Mouse (Mus musculus) embryonic facial prominence, embryonic 10.5 days (tissue): ENCODE results near the gene Nrf1. TPM values are rescaled to one million over a fixed set of nuclear protein-coding genes. Genes with fewer than 3 reads are reported as not detected.
A peak's percentile ranks its signal among the peaks of the same experiment; 100 is the strongest.

Experiments used
- DNase-seq: peaks from one replicate; pipeline ENCODE4 v3.0.0-alpha.2; 2017; ENCODE audit warnings: low spot score
- H3K27ac ChIP-seq: fragments of 300-500 bp; sonication (generic); replicated peaks from 2 replicates; pipeline ENCODE4 v1.5.1; 2016; ENCODE audit warnings: mild to moderate bottlenecking
- H3K27me3 ChIP-seq: fragments of 300-500 bp; sonication (generic); replicated peaks from 2 replicates; pipeline ENCODE4 v1.6.1; 2016; ENCODE audit warnings: low read depth, mild to moderate bottlenecking; ENCODE audit not compliant: poor library complexity, severe bottlenecking
- H3K36me3 ChIP-seq: fragments of 300-500 bp; sonication (generic); replicated peaks from 2 replicates; pipeline ENCODE4 v1.6.1; 2016; ENCODE audit warnings: mild to moderate bottlenecking, moderate library complexity
- H3K4me1 ChIP-seq: fragments of 300-500 bp; sonication (generic); 2 replicates; pipeline ENCODE4 v1.6.1; 2016
- H3K4me3 ChIP-seq: fragments of 300-500 bp; sonication (generic); 2 replicates; pipeline ENCODE4 v1.5.1; 2016; ENCODE audit warnings: mild to moderate bottlenecking, moderate library complexity
- H3K9me3 ChIP-seq: fragments of 300-500 bp; sonication (generic); 2 replicates; pipeline ENCODE4 v1.6.1; 2016; ENCODE audit warnings: mild to moderate bottlenecking
- WGBS: fragments of 180-500 bp; shearing (Covaris S2); methylation state at CpG from one replicate; pipeline ENCODE4 v1.1.7; 2016; 5-methylcytosine and 5-hydroxymethylcytosine counted together
- microRNA counts: library from miRNA; unstranded; fragments of <30 nt; microRNA quantifications from one replicate; lab custom pipeline; 2017
- microRNA-seq: library from miRNA; unstranded; fragments of <30 nt; microRNA quantifications from one replicate; pipeline ENCODE4, GENCODE M21; 2017
- polyA plus RNA-seq: library from polyadenylated mRNA; unstranded; fragments of >200 nt; fragmentation: Nextera tagmentation; extraction: Ambion mirVana; gene quantifications from 2 replicates; pipeline ENCODE4 v1.2.1, GENCODE M21; 2016

Gene Nrf1
- polyA plus RNA-seq, 1 experiment from 2014 or later: 92.1 TPM

DNA sequence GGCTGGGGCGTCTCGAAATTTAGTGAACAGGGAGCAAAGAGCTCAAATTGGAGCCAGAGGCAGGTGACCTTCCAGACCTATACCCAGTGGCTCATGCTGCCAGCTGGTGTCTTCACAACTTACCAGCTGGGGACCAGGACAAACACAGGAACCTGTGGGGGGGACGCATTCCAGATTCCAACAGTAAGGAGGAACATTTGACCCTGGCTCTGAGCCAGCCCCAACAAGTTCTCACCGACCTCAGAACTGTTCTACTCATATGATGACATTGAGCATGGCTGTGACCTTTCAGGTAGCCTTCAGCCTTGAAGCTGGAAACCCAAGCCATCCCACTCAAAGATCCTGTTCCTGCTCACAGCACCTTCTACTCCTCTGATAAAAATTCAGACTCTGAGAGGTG, 135.8 kb downstream of the Nrf1 start:
- H3K36me3 ChIP-seq: no peaks in the 10 kb centered on the region
- 83% methylated on average over 4 of the region's 4 CpGs for WGBS
- H3K9me3 ChIP-seq: peaks cover 3% of the 10 kb centered on the region; the same call in 1 of the 2 replicates

DNA sequence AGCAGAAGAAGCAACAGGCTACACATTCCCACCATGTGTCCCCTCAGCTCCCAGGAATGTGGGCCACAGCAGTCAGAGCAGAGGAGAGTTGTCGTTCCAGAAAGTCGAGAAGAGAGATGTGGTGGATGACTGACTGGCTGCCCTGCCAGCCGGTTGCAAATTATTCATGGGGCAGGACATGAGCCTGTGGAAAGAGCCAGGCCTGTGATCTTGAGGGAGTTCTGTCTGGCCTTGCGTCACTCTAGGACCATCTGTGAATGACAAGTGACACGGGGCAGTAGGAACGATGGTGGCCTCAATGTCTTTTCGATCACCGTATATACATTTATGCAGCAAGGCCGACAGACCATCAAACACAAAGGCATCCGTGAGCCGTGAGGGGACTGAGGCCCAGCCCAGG, 147.9 kb downstream of the Nrf1 start:
- Histone ChIP-seq H3K9me3 (no peaks in the 10 kb centered on the region), H3K4me1 (0 out of 2 replicates have a peak, but pooled peaks cover 3% of the 10 kb centered on the region), H3K27me3 (no peaks in the 10 kb centered on the region), H3K27ac (no peak overlapping the region), H3K36me3 (no peaks in the 10 kb centered on the region), H3K4me3 (no peak overlapping the region)
- DNase-seq: no peak
- WGBS: 83% methylated on average over 11 of the region's 11 CpGs

More for the DNA sequence above, 135.8 kb downstream of the Nrf1 start:
- H3K27me3 ChIP-seq: peaks cover 61% of the 10 kb centered on the region
- no peak overlapping the region for H3K4me3 ChIP-seq
- DNase-seq: no peak
- H3K27ac ChIP-seq: no peak overlapping the region
- H3K4me1 ChIP-seq: peaks cover 16% of the 10 kb centered on the region

- Histone ChIP-seq H3K36me3 (no peaks in the 10 kb centered on the region), H3K27ac (no peak overlapping the region), H3K9me3 (no peaks in the 10 kb centered on the region), H3K4me1 (0 out of 2 replicates have a peak, but pooled peaks cover 3% of the 10 kb centered on the region), H3K4me3 (no peak overlapping the region), H3K27me3 (no peaks in the 10 kb centered on the region)
- WGBS: 82% methylated on average over 8 of the region's 8 CpGs
- no peak for DNase-seq
Observed at GRCm38 (mm10) chr6:30196143-30196542, 148.4 kb downstream of the Nrf1 start.

MicroRNAs within 50 kb of the gene (microRNA counts, 519-probe panel; counts per million panel counts)
- microRNA mmu-miR-182 (lab: Ali Mortazavi, UCI) (4,509 counts per million, percentile 82 among the panel's probes with 10 or more counts), microRNA mmu-miR-183 (lab: Ali Mortazavi, UCI) (5,816 counts per million, percentile 93 among the panel's probes with 10 or more counts), microRNA mmu-miR-96 (lab: Ali Mortazavi, UCI) (6,475 counts per million, percentile 97 among the panel's probes with 10 or more counts)

Small RNA genes within 50 kb of the gene (microRNA-seq; reads per million reads assigned to microRNA genes)
- 12,916 reads per million, percentile 97 among the genes with 10 or more reads in this experiment for gene Mir182
- 11,527 reads per million, percentile 96 among the genes with 10 or more reads in this experiment for gene Mir183
- 4,837 reads per million, percentile 89 among the genes with 10 or more reads in this experiment for gene Mir96

Other genes with a start within 250 kb of the Nrf1 start
- 0.65 and 0.82 TPM in 2 replicates for gene Strip2, start 131.0 kb upstream of the Nrf1 start, polyA plus RNA-seq